ENCODE assay signal across 8 mouse cellular contexts in genomic region chr11:87448476-87449199, GRCm38 (mm10). TPM values are rescaled to one million over a fixed set of nuclear protein-coding genes. Genes with fewer than 3 reads are reported as not detected.
DNase-seq lines count a peak whose midpoint lies in the region; ATAC-seq and TF ChIP-seq lines count a peak whose summit lies in the region.
"Not testable (repeated sequence)": the region's sequence is repeated elsewhere in the genome, so short reads cannot be mapped to it uniquely, and the experiment has no call there.

No protein-coding gene starts in this region.

- not testable (repeated sequence) for H3K27me3 ChIP-seq in embryonic facial prominence, embryonic 14.5 days (replicated peaks; ENCODE audit: control insufficient read depth, insufficient read depth, low read length); heart, embryonic 11.5 days (ENCODE audit: control insufficient read depth, insufficient read depth, low read length); limb, embryonic 14.5 days (ENCODE audit: control insufficient read depth, insufficient read depth, low read length); midbrain, embryonic 13.5 days

- not testable (repeated sequence) for H3K9me3 ChIP-seq in embryonic facial prominence, embryonic 14.5 days (ENCODE audit: control insufficient read depth, low read length); heart, embryonic 11.5 days (replicated peaks; ENCODE audit: control insufficient read depth, low read length); limb, embryonic 14.5 days (ENCODE audit: control insufficient read depth, low read length); midbrain, embryonic 13.5 days

- not testable (repeated sequence) for H3K4me1 ChIP-seq in bone marrow macrophage, adult 2 months (ENCODE audit: control insufficient read depth, insufficient read depth, low read length); embryonic facial prominence, embryonic 14.5 days (ENCODE audit: control insufficient read depth, insufficient read depth, low read length); heart, embryonic 11.5 days (ENCODE audit: control insufficient read depth, insufficient read depth, low read length); limb, embryonic 14.5 days (ENCODE audit: control insufficient read depth, insufficient read depth, low read length)
- peaks cover 13% of the 10 kb centered on the region; the same call in 1 of the 2 replicates for H3K4me1 ChIP-seq in midbrain, embryonic 13.5 days (replicated peaks)

- H3K27ac ChIP-seq in bone marrow macrophage, adult 2 months (ENCODE audit: insufficient read depth, low read depth, low read length): peak overlapping the region; percentile 12; the same call in 1 of the 2 replicates
- peak overlapping the region; percentile 83 for H3K27ac ChIP-seq in embryonic facial prominence, embryonic 14.5 days (replicated peaks; ENCODE audit: low read depth, low read length)
- H3K27ac ChIP-seq in heart, embryonic 11.5 days (ENCODE audit: low read depth, low read length): not testable (repeated sequence)
- H3K27ac ChIP-seq in limb, embryonic 14.5 days (replicated peaks; ENCODE audit: low read depth, low read length): peak overlapping the region; percentile 55; the same call in 1 of the 2 replicates
- peak overlapping the region; percentile 65 for H3K27ac ChIP-seq in midbrain, embryonic 13.5 days

- peak overlapping the region; percentile 62 for H3K4me2 ChIP-seq in embryonic facial prominence, embryonic 14.5 days (ENCODE audit: low read depth, low read length)
- H3K4me2 ChIP-seq in heart, embryonic 11.5 days: peak overlapping the region; percentile 12; the same call in 1 of the 2 replicates
- H3K4me2 ChIP-seq in limb, embryonic 14.5 days (replicated peaks; ENCODE audit: low read depth, low read length, severe bottlenecking): peak overlapping the region; percentile 55; the same call in 1 of the 2 replicates
- not testable (repeated sequence) for H3K4me2 ChIP-seq in midbrain, embryonic 13.5 days (replicated peaks)

- H3K9ac ChIP-seq in embryonic facial prominence, embryonic 14.5 days (ENCODE audit: low read depth, low read length): peak overlapping the region; percentile 55; the same call in 1 of the 2 replicates
- peak overlapping the region; percentile 62; the same call in 1 of the 2 replicates for H3K9ac ChIP-seq in heart, embryonic 11.5 days (ENCODE audit: low read depth, low read length)
- H3K9ac ChIP-seq in limb, embryonic 14.5 days (ENCODE audit: low read depth, low read length, severe bottlenecking); midbrain, embryonic 13.5 days (replicated peaks): not testable (repeated sequence)

- peak; percentile 95 for ATAC-seq in embryonic facial prominence, embryonic 14.5 days (ENCODE audit: low read depth)
- ATAC-seq in heart, embryonic 11.5 days (replicated peaks; ENCODE audit: insufficient number of reproducible peaks, low FRiP score, low TSS enrichment): peak; percentile 93
- peak; percentile 94 for ATAC-seq in limb, embryonic 14.5 days (ENCODE audit: low FRiP score, low read depth)
- ATAC-seq in midbrain, embryonic 13.5 days: peak; percentile 97

- not testable (repeated sequence) for TF ChIP-seq CTCF in bone marrow macrophage, adult 2 months (IDR thresholded peaks at IDR 0.05; ENCODE audit: low read depth, low read length)

- not testable (repeated sequence) for H3K36me3 ChIP-seq in embryonic facial prominence, embryonic 14.5 days (ENCODE audit: control insufficient read depth, insufficient read depth, low read length); heart, embryonic 11.5 days (ENCODE audit: control insufficient read depth, insufficient read depth, low read length); limb, embryonic 14.5 days (ENCODE audit: control insufficient read depth, insufficient read depth, low read length); midbrain, embryonic 13.5 days

- TF ChIP-seq POLR2A in bone marrow macrophage, adult 2 months (IDR thresholded peaks at IDR 0.05; ENCODE audit: borderline replicate concordance, low read depth, low read length): peak; percentile 98
- TF ChIP-seq POLR2A in limb, embryonic 14.5 days (IDR thresholded peaks at IDR 0.05; ENCODE audit: borderline replicate concordance, extremely low read depth, insufficient read depth, insufficient read length): peak; percentile 22; the same call in 1 of the 2 replicates

- DNase-seq in A20 (ENCODE audit: low read depth, low spot score): peak; percentile 90
- peak; percentile 95 for DNase-seq in embryonic facial prominence, embryonic 14.5 days (ENCODE audit: low spot score)
- DNase-seq in kidney, adult 8-10 months: peak; percentile 40 to 62
- DNase-seq in limb, embryonic 14.5 days (ENCODE audit: low spot score): peak; percentile 89
- peak; percentile 41 for DNase-seq in right cerebral cortex, postnatal 4 days

- under 1% methylated on average over 6 of the region's 32 CpGs for WGBS in embryonic facial prominence, embryonic 14.5 days
- under 1% methylated on average over 6 of the region's 32 CpGs for WGBS in heart, embryonic 11.5 days (ENCODE audit: insufficient replicate concordance)
- 0% methylated on average over 5 of the region's 32 CpGs for WGBS in limb, embryonic 14.5 days
- under 1% methylated on average over 5 of the region's 32 CpGs for WGBS in midbrain, embryonic 13.5 days

- not testable (repeated sequence) for H3K4me3 ChIP-seq in bone marrow macrophage, adult 2 months (ENCODE audit: insufficient read depth, low read length); heart, embryonic 11.5 days (ENCODE audit: low read depth, low read length); limb, embryonic 14.5 days (replicated peaks; ENCODE audit: low read length); midbrain, embryonic 13.5 days (replicated peaks)
- H3K4me3 ChIP-seq in embryonic facial prominence, embryonic 14.5 days (ENCODE audit: low read depth, low read length): peak overlapping the region; percentile 39; the same call in 1 of the 2 replicates

RNA-seq across cellular contexts. Expression of gene Tex14, which starts 43.8 kb away (rescaled TPM):
- not detected in 2 replicates for polyA plus RNA-seq in bone marrow macrophage, adult 2 months (2012; ENCODE audit: insufficient read depth, insufficient read length, missing spikeins)
- polyA plus RNA-seq in embryonic facial prominence, embryonic 14.5 days (2014; fragmentation: Nextera tagmentation; extraction: Ambion mirVana): 4.8 and 5.6 TPM in 2 replicates
- polyA plus RNA-seq in heart, embryonic 11.5 days (2014; fragmentation: Nextera tagmentation; extraction: Ambion mirVana): 0.30 and 0.96 TPM in 2 replicates
- polyA plus RNA-seq in limb, embryonic 14.5 days (2012; rRNA removed): 1.3 and 1.5 TPM in 2 replicates
- polyA plus RNA-seq in limb, embryonic 14.5 days (2014; fragmentation: Nextera tagmentation; extraction: Ambion mirVana): 1.6 and 2.0 TPM in 2 replicates
- 0.19 and 0.38 TPM in 2 replicates for polyA plus RNA-seq in midbrain, embryonic 13.5 days (2015; fragmentation: Nextera tagmentation; extraction: Ambion mirVana)

RNA-seq across cellular contexts. Expression of gene Rad51c, which starts 43.9 kb away (rescaled TPM):
- 3.4 and 3.7 TPM in 2 replicates for polyA plus RNA-seq in bone marrow macrophage, adult 2 months (2012; ENCODE audit: insufficient read depth, insufficient read length, missing spikeins)
- 5.2 and 7.2 TPM in 2 replicates for polyA plus RNA-seq in embryonic facial prominence, embryonic 14.5 days (2014; fragmentation: Nextera tagmentation; extraction: Ambion mirVana)
- 11.6 and 11.9 TPM in 2 replicates for polyA plus RNA-seq in heart, embryonic 11.5 days (2014; fragmentation: Nextera tagmentation; extraction: Ambion mirVana)
- 9.8 and 10.0 TPM in 2 replicates for polyA plus RNA-seq in limb, embryonic 14.5 days (2012; rRNA removed)
- polyA plus RNA-seq in limb, embryonic 14.5 days (2014; fragmentation: Nextera tagmentation; extraction: Ambion mirVana): 6.1 and 8.0 TPM in 2 replicates
- 5.9 and 6.3 TPM in 2 replicates for polyA plus RNA-seq in midbrain, embryonic 13.5 days (2015; fragmentation: Nextera tagmentation; extraction: Ambion mirVana)

Comparison
In these comparisons a context has a peak if more than half of its experiments do, and no peak if none do; other contexts are left out.
1. DNase-seq: peak in every context shown above with its lines; median percentile 95 in embryonic facial prominence, embryonic 14.5 days; 90 in A20; 89 in limb, embryonic 14.5 days; 51 in kidney, adult 8-10 months; 41 in right cerebral cortex, postnatal 4 days.